Mouse (Mus musculus) liver, embryonic 14.5 days (tissue): ENCODE measurements around the gene Tmprss9. TPM values are rescaled to one million over a fixed set of nuclear protein-coding genes. Genes with fewer than 3 reads are reported as not detected.

Experiments used
- ATAC-seq: fragments of 200-750 bp; cut with Nextera tagmentation; 2 replicates; pipeline ENCODE4 v1.8.0; 2017; ENCODE audit warnings: moderate number of reproducible peaks, mild to moderate bottlenecking, moderate library complexity; ENCODE audit not compliant: insufficient read depth
- DNase-seq, 3 experiments: peaks; one replicate each; pipeline ENCODE4 v3.0.0-alpha.2; 2012 to 2013; ENCODE audit warnings: low read depth in 3 of 3, low spot score in 3 of 3
- H3K27ac ChIP-seq: fragments of 300-500 bp; sonication (generic); 2 replicates; pipeline ENCODE4 v1.5.1; 2014; ENCODE audit warnings: moderate library complexity, mild to moderate bottlenecking, control low read depth, inconsistent platforms
- H3K27me3 ChIP-seq: fragments of 300-500 bp; sonication (generic); 2 replicates; pipeline ENCODE4 v1.6.1; 2014; ENCODE audit warnings: mild to moderate bottlenecking, low read length, moderate library complexity; ENCODE audit not compliant: control insufficient read depth, insufficient read depth
- H3K36me3 ChIP-seq: fragments of 300-500 bp; sonication (generic); replicated peaks from 2 replicates; pipeline ENCODE4 v1.6.1; 2014; ENCODE audit warnings: low read depth; ENCODE audit not compliant: control insufficient read depth, insufficient read depth
- H3K4me1 ChIP-seq, 2 experiments: fragments of 200-500 bp in 1 of 2; fragments of 300-500 bp in 1 of 2; sonication (generic) in 1 of 2; replicated peaks; 2 replicates each; pipeline ENCODE4 v1.6.1; 2012 to 2014; ENCODE audit warnings: antibody characterized with exemption in 1 of 2, inconsistent platforms in 1 of 2, low read length in 1 of 2; ENCODE audit not compliant: control insufficient read depth in 2 of 2, insufficient read depth in 2 of 2
- H3K4me2 ChIP-seq: fragments of 300-500 bp; sonication (generic); 2 replicates; pipeline ENCODE4 v1.6.1; 2014; ENCODE audit warnings: low read depth, mild to moderate bottlenecking, control low read depth, moderate library complexity
- H3K4me3 ChIP-seq, 2 experiments: fragments of 200-500 bp in 1 of 2; fragments of 300-500 bp in 1 of 2; sonication (generic) in 1 of 2; 2 replicates each; pipeline ENCODE4 v1.5.1; 2012 to 2014; ENCODE audit warnings: low read depth in 2 of 2, low read length in 2 of 2, mild to moderate bottlenecking in 2 of 2, control low read depth in 1 of 2, inconsistent platforms in 1 of 2, moderate library complexity in 1 of 2; ENCODE audit not compliant: insufficient read depth in 1 of 2
- H3K9ac ChIP-seq: fragments of 300-500 bp; sonication (generic); replicated peaks from 2 replicates; pipeline ENCODE4 v1.6.1; 2014; ENCODE audit warnings: mild to moderate bottlenecking, control low read depth, moderate library complexity
- H3K9me3 ChIP-seq: fragments of 300-500 bp; sonication (generic); 2 replicates; pipeline ENCODE4 v1.6.1; 2016; ENCODE audit warnings: low read length, mixed read lengths; ENCODE audit not compliant: control insufficient read depth
- CTCF ChIP-seq: IDR thresholded peaks from 2 replicates; pipeline ENCODE4 v1.5.1; 2016; ENCODE audit warnings: antibody characterized with exemption, low read depth, control low read depth
- EP300 ChIP-seq: IDR thresholded peaks from 2 replicates; pipeline ENCODE4 v1.6.1; 2016; ENCODE audit warnings: antibody characterized with exemption, low read depth
- WGBS: fragments of 180-500 bp; shearing (Covaris S2); extraction: QIAGEN DNeasy Blood & Tissue Kit; methylation state at CpG from one replicate; pipeline ENCODE4 v1.1.7; 2014; ENCODE audit not compliant: insufficient replicate concordance; 5-methylcytosine and 5-hydroxymethylcytosine counted together
- polyA plus RNA-seq, 2 experiments: library from polyadenylated mRNA; depleted of rRNA in 1 of 2; stranded (reverse) in 1 of 2; unstranded in 1 of 2; fragments of >200 nt; fragmentation: Nextera tagmentation in 1 of 2; extraction: Ambion mirVana in 1 of 2; gene quantifications; 2 replicates each; pipeline versions ENCODE4 v1.2.1 to v1.2.3; 2012 to 2014

Gene Tmprss9
- polyA plus RNA-seq, 2 experiments = 0.06 TPM; not detected in 1

GRCm38 (mm10) chr10:80870993-80871392 is 655 bp upstream of the Tmprss9 start:
- Histone ChIP-seq H3K9ac (no peak overlapping the region), H3K4me2 (no peak overlapping the region), H3K4me1 (no peaks in the 10 kb centered on the region), H3K4me3 (no peak overlapping the region), H3K9me3 (no peaks in the 10 kb centered on the region), H3K27me3 (peaks cover 5% of the 10 kb centered on the region; the same call in 1 of the 2 replicates), H3K27ac (no peak overlapping the region), H3K36me3 (peaks cover 24% of the 10 kb centered on the region)
- WGBS = 57% methylated on average over 5 of the region's 6 CpGs
- TF ChIP-seq CTCF = no peak
- TF ChIP-seq EP300 = no peak
- DNase-seq = no peak
- no peak for ATAC-seq

- Histone ChIP-seq H3K36me3 (no peaks in the 10 kb centered on the region), H3K27me3 (peaks cover 5% of the 10 kb centered on the region; the same call in 1 of the 2 replicates), H3K4me3 (no peak overlapping the region), H3K4me1 (peaks cover 4 to 5% of the 10 kb centered on the region in 2 experiments), H3K4me2 (no peak overlapping the region), H3K27ac (no peak overlapping the region), H3K9ac (no peak overlapping the region), H3K9me3 (no peaks in the 10 kb centered on the region)
- 73% methylated on average over 9 of the region's 9 CpGs for WGBS
- TF ChIP-seq EP300 = no peak
- DNase-seq (no peak), ATAC-seq (no peak)
Observed at GRCm38 (mm10) chr10:80874035-80874434, 2.4 kb downstream of the Tmprss9 start.

- Histone ChIP-seq H3K27me3 (peaks cover 5% of the 10 kb centered on the region; the same call in 1 of the 2 replicates), H3K36me3 (no peaks in the 10 kb centered on the region), H3K4me1 (peaks cover 20 to 21% of the 10 kb centered on the region in 2 experiments), H3K27ac (0 out of 2 replicates have a peak overlapping the region, but pooled peaks have one; percentile 29), H3K9me3 (no peaks in the 10 kb centered on the region), H3K4me2 (no peak overlapping the region), H3K9ac (peak overlapping the region; percentile 18; the same call in 1 of the 2 replicates), H3K4me3 (no peak overlapping the region)
- TF ChIP-seq EP300 (no peak), CTCF (peak; percentile 95)
- 22% methylated on average over 5 of the region's 5 CpGs for WGBS
- DNase-seq = peak in 1 of 3 experiments; percentile 54
- no peak for ATAC-seq
Observed at GRCm38 (mm10) chr10:80876028-80876427, 4.4 kb downstream of the Tmprss9 start.

GRCm38 (mm10) chr10:80876594-80876993 is 4.9 kb downstream of the Tmprss9 start:
- peaks cover 5% of the 10 kb centered on the region; the same call in 1 of the 2 replicates for H3K27me3 ChIP-seq
- peaks cover 21% of the 10 kb centered on the region in 2 experiments for H3K4me1 ChIP-seq
- DNase-seq (no peak), ATAC-seq (no peak)
- H3K4me2 ChIP-seq = no peak overlapping the region
- H3K9me3 ChIP-seq = no peaks in the 10 kb centered on the region
- no peak overlapping the region for H3K4me3 ChIP-seq
- no peaks in the 10 kb centered on the region for H3K36me3 ChIP-seq
- peak overlapping the region; percentile 18; the same call in 1 of the 2 replicates for H3K9ac ChIP-seq
- WGBS = 36% methylated on average over 3 of the region's 3 CpGs
- no peak for TF ChIP-seq EP300
- TF ChIP-seq CTCF = no peak
- H3K27ac ChIP-seq = peak overlapping the region; percentile 29; the same call in 1 of the 2 replicates

GRCm38 (mm10) chr10:80880131-80880641 is 8.5 kb downstream of the Tmprss9 start:
- H3K27ac ChIP-seq = peak overlapping the region; percentile 57

More at GRCm38 (mm10) chr10:80880131-80880641, 8.5 kb downstream of the Tmprss9 start:
- DNase-seq (peak; percentile 72 to 77 (median 73)), ATAC-seq (peak; percentile 91)
- Histone ChIP-seq H3K4me1 (peaks cover 21% of the 10 kb centered on the region in 2 experiments), H3K4me2 (peak overlapping the region; percentile 37), H3K4me3 (no peak overlapping the region), H3K9me3 (no peaks in the 10 kb centered on the region), H3K9ac (no peak overlapping the region; the same call in 1 of the 2 replicates), H3K36me3 (no peaks in the 10 kb centered on the region), H3K27me3 (no peaks in the 10 kb centered on the region)
- peak; percentile 99 for TF ChIP-seq CTCF
- TF ChIP-seq EP300 = peak; percentile 59
- WGBS = 2% methylated on average over 5 of the region's 5 CpGs
